Mouse (Mus musculus) heart, embryonic 16.5 days (tissue): ENCODE results near the gene Plcb3. TPM values are rescaled to one million over a fixed set of nuclear protein-coding genes. Genes with fewer than 3 reads are reported as not detected.
A peak's percentile ranks its signal among the peaks of the same experiment; 100 is the strongest.

Experiments
- ATAC-seq: fragments of 200-750 bp; cut with Nextera tagmentation; replicated peaks from 2 replicates; pipeline ENCODE4 v1.8.0; 2017; ENCODE audit warnings: moderate number of reproducible peaks; ENCODE audit not compliant: insufficient read depth, low FRiP score; ENCODE audit errors: extremely low read depth
- H3K27ac ChIP-seq: fragments of 300-500 bp; sonication (generic); 2 replicates; pipeline ENCODE4 v1.5.1; 2014; ENCODE audit warnings: mild to moderate bottlenecking, low read length, control low read depth, moderate library complexity
- H3K27me3 ChIP-seq: fragments of 300-500 bp; sonication (generic); 2 replicates; pipeline ENCODE4 v1.6.1; 2014; ENCODE audit warnings: low read length, mixed read lengths; ENCODE audit not compliant: control insufficient read depth, insufficient read depth
- H3K36me3 ChIP-seq: fragments of 300-500 bp; sonication (generic); 2 replicates; pipeline ENCODE4 v1.6.1; 2014; ENCODE audit not compliant: control insufficient read depth, insufficient read depth
- H3K4me1 ChIP-seq: fragments of 300-500 bp; sonication (generic); 2 replicates; pipeline ENCODE4 v1.6.1; 2014; ENCODE audit warnings: low read length, mixed read lengths; ENCODE audit not compliant: control insufficient read depth, insufficient read depth
- H3K4me2 ChIP-seq: fragments of 300-500 bp; sonication (generic); 2 replicates; pipeline ENCODE4 v1.6.1; 2014; ENCODE audit warnings: low read depth, mild to moderate bottlenecking, control low read depth, low read length
- H3K4me3 ChIP-seq: fragments of 300-500 bp; sonication (generic); 2 replicates; pipeline ENCODE4 v1.5.1; 2014; ENCODE audit warnings: mild to moderate bottlenecking, control low read depth, low read length
- H3K9ac ChIP-seq: fragments of 300-500 bp; sonication (generic); 2 replicates; pipeline ENCODE4 v1.6.1; 2014; ENCODE audit warnings: low read length, control low read depth
- H3K9me3 ChIP-seq: fragments of 300-500 bp; sonication (generic); replicated peaks from 2 replicates; pipeline ENCODE4 v1.6.1; 2016; ENCODE audit warnings: low read length; ENCODE audit not compliant: control insufficient read depth
- WGBS: fragments of 180-500 bp; shearing (Covaris S2); extraction: QIAGEN DNeasy Blood & Tissue Kit; methylation state at CpG from one replicate; pipeline ENCODE4 v1.1.7; 2014; 5-methylcytosine and 5-hydroxymethylcytosine counted together
- polyA plus RNA-seq: library from polyadenylated mRNA; unstranded; fragments of >200 nt; fragmentation: Nextera tagmentation; extraction: Ambion mirVana; gene quantifications from 2 replicates; pipeline ENCODE4 v1.2.1, GENCODE M21; 2015

Plcb3 gene
- polyA plus RNA-seq, 1 experiment from 2014 or later: 16.8 TPM

- H3K36me3 ChIP-seq: 0 out of 2 replicates have a peak, but pooled peaks cover 4% of the 10 kb centered on the region
- H3K9ac ChIP-seq: peak overlapping the region; percentile 89
- no peak overlapping the region; the same call in 1 of the 2 replicates for H3K27ac ChIP-seq
- peak overlapping the region; percentile 85 for H3K4me2 ChIP-seq
- H3K9me3 ChIP-seq: no peaks in the 10 kb centered on the region
- H3K4me3 ChIP-seq: peak overlapping the region; percentile 86
- H3K27me3 ChIP-seq: no peaks in the 10 kb centered on the region
- 56% methylated on average over 5 of the region's 5 CpGs for WGBS
- no peak for ATAC-seq
- peaks cover 31% of the 10 kb centered on the region for H3K4me1 ChIP-seq
Observed at GRCm38 (mm10) chr19:6949951-6950350, 26.3 kb downstream of the Plcb3 start.

GRCm38 (mm10) chr19:6949532-6949931, 26.7 kb downstream of the Plcb3 start:
- Histone ChIP-seq H3K27ac (no peak overlapping the region), H3K9ac (no peak overlapping the region), H3K4me2 (no peak overlapping the region), H3K36me3 (0 out of 2 replicates have a peak, but pooled peaks cover 2% of the 10 kb centered on the region), H3K9me3 (no peaks in the 10 kb centered on the region), H3K4me3 (no peak overlapping the region), H3K27me3 (no peaks in the 10 kb centered on the region), H3K4me1 (peaks cover 27% of the 10 kb centered on the region)
- WGBS: 85% methylated on average over 5 of the region's 5 CpGs
- no peak for ATAC-seq

- no peaks in the 10 kb centered on the region for H3K9me3 ChIP-seq
- WGBS: 77% methylated on average over 4 of the region's 4 CpGs
- H3K9ac ChIP-seq: no peak overlapping the region
- no peak for ATAC-seq
- H3K27me3 ChIP-seq: no peaks in the 10 kb centered on the region
- H3K4me2 ChIP-seq: no peak overlapping the region
- 0 out of 2 replicates have a peak, but pooled peaks cover 2% of the 10 kb centered on the region for H3K36me3 ChIP-seq
- peaks cover 17% of the 10 kb centered on the region for H3K4me1 ChIP-seq
- H3K4me3 ChIP-seq: no peak overlapping the region
- no peak overlapping the region for H3K27ac ChIP-seq
Observed at GRCm38 (mm10) chr19:6948186-6948585, 28.1 kb downstream of the Plcb3 start.

GRCm38 (mm10) chr19:6947742-6948141, 28.5 kb downstream of the Plcb3 start:
- Histone ChIP-seq H3K27me3 (no peaks in the 10 kb centered on the region), H3K27ac (no peak overlapping the region), H3K4me1 (peaks cover 17% of the 10 kb centered on the region), H3K9me3 (no peaks in the 10 kb centered on the region), H3K4me2 (no peak overlapping the region), H3K9ac (no peak overlapping the region), H3K4me3 (no peak overlapping the region), H3K36me3 (0 out of 2 replicates have a peak, but pooled peaks cover 2% of the 10 kb centered on the region)
- no peak for ATAC-seq
- 58% methylated on average over 4 of the region's 4 CpGs for WGBS

- no peak overlapping the region for H3K27ac ChIP-seq
- peaks cover 18% of the 10 kb centered on the region for H3K4me1 ChIP-seq
- H3K4me3 ChIP-seq: no peak overlapping the region
- H3K36me3 ChIP-seq: 0 out of 2 replicates have a peak, but pooled peaks cover 2% of the 10 kb centered on the region
- no peak overlapping the region for H3K4me2 ChIP-seq
- no peaks in the 10 kb centered on the region for H3K27me3 ChIP-seq
- H3K9me3 ChIP-seq: no peaks in the 10 kb centered on the region
- WGBS: 89% methylated on average over 6 of the region's 6 CpGs
- H3K9ac ChIP-seq: no peak overlapping the region
- no peak for ATAC-seq
Observed at GRCm38 (mm10) chr19:6943709-6944108, 32.6 kb downstream of the Plcb3 start.

GRCm38 (mm10) chr19:6942764-6943163, 33.5 kb downstream of the Plcb3 start:
- Histone ChIP-seq H3K27me3 (no peaks in the 10 kb centered on the region), H3K4me1 (peaks cover 18% of the 10 kb centered on the region), H3K9ac (peak overlapping the region; percentile 95), H3K9me3 (no peaks in the 10 kb centered on the region), H3K4me3 (peak overlapping the region; percentile 85), H3K27ac (peak overlapping the region; percentile 98), H3K4me2 (peak overlapping the region; percentile 91), H3K36me3 (0 out of 2 replicates have a peak, but pooled peaks cover 2% of the 10 kb centered on the region)
- ATAC-seq: no peak
- WGBS: 29% methylated on average over 5 of the region's 5 CpGs

GRCm38 (mm10) chr19:6942249-6942691, 34.0 kb downstream of the Plcb3 start, which contains the start of gene Gpr137:
Gene Gpr137 (minus strand): TSS chr19:6942480.
- Histone ChIP-seq H3K4me2 (peak within 1 kb of the TSS; percentile 91), H3K9ac (peak within 1 kb of the TSS; percentile 95), H3K36me3 (0 out of 2 replicates have a peak, but pooled peaks cover 2% of the 10 kb centered on the region), H3K9me3 (no peaks in the 10 kb centered on the region), H3K27ac (peak within 1 kb of the TSS; percentile 98), H3K27me3 (no peaks in the 10 kb centered on the region), H3K4me1 (peaks cover 18% of the 10 kb centered on the region), H3K4me3 (peak within 1 kb of the TSS; percentile 85)
- under 1% methylated on average over 27 of the region's 27 CpGs for WGBS
- peak; percentile 90 for ATAC-seq

- Histone ChIP-seq H3K9me3 (no peaks in the 10 kb centered on the region), H3K9ac (peak within 1 kb of the TSS; percentile 95), H3K27ac (peak within 1 kb of the TSS; percentile 98), H3K27me3 (no peaks in the 10 kb centered on the region), H3K4me1 (peaks cover 18% of the 10 kb centered on the region), H3K4me3 (peak within 1 kb of the TSS; percentile 85), H3K36me3 (0 out of 2 replicates have a peak, but pooled peaks cover under 1% of the 10 kb centered on the region), H3K4me2 (peak within 1 kb of the TSS; percentile 91)
- peak; percentile 86 for ATAC-seq
- WGBS: under 1% methylated on average over 81 of the region's 83 CpGs
Observed at GRCm38 (mm10) chr19:6941372-6942248, 34.7 kb downstream of the Plcb3 start, which contains the start of gene Bad. Gene Bad (plus strand): TSS chr19:6941861.
